Mouse (Mus musculus) ES-Bruce4 (cell line): ENCODE results near the gene Kansl2. TPM values are rescaled to one million over a fixed set of nuclear protein-coding genes. Genes with fewer than 3 reads are reported as not detected.

Experiments
- H3K27ac ChIP-seq: 2 replicates; pipeline ENCODE4 v1.5.1; 2012; ENCODE audit warnings: low read length, inconsistent platforms; ENCODE audit not compliant: insufficient read depth
- H3K27me3 ChIP-seq: 2 replicates; pipeline ENCODE4 v1.6.1; 2012; ENCODE audit warnings: mild to moderate bottlenecking, low read length, inconsistent platforms; ENCODE audit not compliant: control insufficient read depth, poor library complexity, insufficient read depth, severe bottlenecking
- H3K36me3 ChIP-seq: 2 replicates; pipeline ENCODE4 v1.6.1; 2012; ENCODE audit warnings: inconsistent platforms, mild to moderate bottlenecking, low read length, moderate library complexity; ENCODE audit not compliant: control insufficient read depth, poor library complexity, insufficient read depth, severe bottlenecking
- H3K4me1 ChIP-seq: one replicate; pipeline ENCODE4 v1.8.1; 2011; ENCODE audit warnings: low read length; ENCODE audit not compliant: control insufficient read depth, insufficient read depth
- H3K4me3 ChIP-seq: 2 replicates; pipeline ENCODE4 v1.5.1; 2011; ENCODE audit warnings: low read depth, mild to moderate bottlenecking, low read length
- H3K9ac ChIP-seq: 2 replicates; pipeline ENCODE4 v1.6.1; 2012; ENCODE audit warnings: low read depth, mild to moderate bottlenecking, inconsistent platforms; ENCODE audit not compliant: poor library complexity, severe bottlenecking
- H3K9me3 ChIP-seq: replicated peaks from 2 replicates; pipeline ENCODE4 v1.6.1; 2012; ENCODE audit warnings: mild to moderate bottlenecking, low read length, inconsistent platforms; ENCODE audit not compliant: control insufficient read depth, poor library complexity, insufficient read depth, severe bottlenecking
- CTCF ChIP-seq: IDR thresholded peaks from one replicate; pipeline ENCODE4 v1.8.1; 2011; ENCODE audit warnings: low read depth, low read length
- EP300 ChIP-seq: IDR thresholded peaks from 2 replicates; pipeline ENCODE4 v1.6.1; 2011; ENCODE audit warnings: low read depth, low read length; ENCODE audit not compliant: insufficient read depth
- POLR2A ChIP-seq: IDR thresholded peaks from one replicate; pipeline ENCODE4 v1.8.1; 2011; ENCODE audit warnings: low read length; ENCODE audit not compliant: insufficient read depth
- polyA plus RNA-seq: library from polyadenylated mRNA; stranded (reverse); fragments of >200 nt; gene quantifications from 2 replicates; pipeline ENCODE4 v1.2.4, GENCODE M21; 2011; ENCODE audit warnings: low read depth; ENCODE audit not compliant: missing spikeins, insufficient read depth, insufficient read length

Gene Kansl2
- polyA plus RNA-seq, 1 experiment = 116 TPM

DNA sequence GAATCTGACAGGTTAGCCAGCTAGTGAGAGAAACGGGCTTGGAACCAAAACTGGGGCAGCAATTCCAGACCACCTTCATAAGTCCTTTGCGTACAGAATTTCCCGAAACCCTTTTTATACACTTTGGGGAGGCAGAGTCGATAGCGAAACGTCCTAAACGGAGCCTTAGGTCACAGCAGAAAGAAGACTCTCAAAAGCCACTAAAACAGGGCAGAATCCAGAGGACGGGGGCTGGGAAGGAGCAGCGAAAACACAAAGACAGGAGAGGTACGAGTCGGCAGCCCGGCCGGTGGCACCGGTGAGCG is 32.9 kb upstream of the Kansl2 start:
- no peak for TF ChIP-seq EP300
- TF ChIP-seq POLR2A = no peak
- no peak for TF ChIP-seq CTCF
- Histone ChIP-seq H3K27ac (peak overlapping the region; percentile 45), H3K9ac (peak overlapping the region; percentile 76), H3K27me3 (no peaks in the 10 kb centered on the region), H3K36me3 (peaks cover 24% of the 10 kb centered on the region), H3K4me3 (peak overlapping the region; percentile 75), H3K9me3 (no peaks in the 10 kb centered on the region), H3K4me1 (no peaks in the 10 kb centered on the region)

DNA sequence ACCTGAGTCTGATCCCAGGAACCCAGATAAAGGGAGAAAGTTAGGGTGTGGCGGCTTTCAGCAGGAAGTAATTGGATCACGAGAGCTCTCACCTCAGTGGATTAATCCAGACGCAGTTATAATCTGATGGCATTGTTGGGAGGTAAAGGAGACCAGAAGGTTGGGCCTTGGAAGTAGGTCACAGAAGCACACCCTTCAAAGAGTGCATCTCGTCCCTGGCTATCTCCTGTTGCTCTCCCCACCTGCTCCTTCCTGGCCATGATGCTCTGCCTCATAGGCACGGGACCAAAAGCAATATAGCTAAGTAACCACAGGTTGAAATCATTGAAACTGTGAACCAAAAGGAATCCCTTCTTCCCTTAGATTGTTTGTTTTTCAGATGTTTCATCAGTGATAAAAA is 23.1 kb upstream of the Kansl2 start:
- TF ChIP-seq CTCF (no peak), POLR2A (no peak), EP300 (no peak)
- H3K9me3 ChIP-seq = no peaks in the 10 kb centered on the region
- H3K27me3 ChIP-seq = no peaks in the 10 kb centered on the region
- H3K27ac ChIP-seq = no peak overlapping the region
- no peak overlapping the region for H3K4me3 ChIP-seq
- peaks cover 51% of the 10 kb centered on the region for H3K36me3 ChIP-seq
- no peaks in the 10 kb centered on the region for H3K4me1 ChIP-seq
- H3K9ac ChIP-seq = no peak overlapping the region

DNA sequence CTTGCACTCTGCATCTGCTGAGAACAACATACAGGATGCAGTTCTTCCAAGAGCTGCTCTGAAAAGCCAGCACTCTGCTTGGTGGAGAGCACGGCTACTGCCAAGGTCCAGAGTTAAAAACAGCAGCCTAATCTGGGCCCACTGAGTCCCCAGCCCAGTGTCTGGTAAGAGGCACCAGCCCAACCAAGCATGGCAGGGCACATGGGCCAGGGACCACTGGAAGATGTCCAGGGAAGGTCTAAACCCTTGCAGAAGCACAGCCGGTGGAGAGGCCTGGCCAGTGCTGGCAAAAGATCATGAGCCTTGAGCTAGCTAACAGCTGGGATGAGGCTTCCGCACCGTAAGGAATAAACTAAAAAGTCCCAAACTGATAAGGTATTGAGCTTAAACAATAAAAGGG is 21.8 kb upstream of the Kansl2 start:
- H3K36me3 ChIP-seq = peaks cover 58% of the 10 kb centered on the region
- no peak overlapping the region for H3K4me3 ChIP-seq

DNA sequence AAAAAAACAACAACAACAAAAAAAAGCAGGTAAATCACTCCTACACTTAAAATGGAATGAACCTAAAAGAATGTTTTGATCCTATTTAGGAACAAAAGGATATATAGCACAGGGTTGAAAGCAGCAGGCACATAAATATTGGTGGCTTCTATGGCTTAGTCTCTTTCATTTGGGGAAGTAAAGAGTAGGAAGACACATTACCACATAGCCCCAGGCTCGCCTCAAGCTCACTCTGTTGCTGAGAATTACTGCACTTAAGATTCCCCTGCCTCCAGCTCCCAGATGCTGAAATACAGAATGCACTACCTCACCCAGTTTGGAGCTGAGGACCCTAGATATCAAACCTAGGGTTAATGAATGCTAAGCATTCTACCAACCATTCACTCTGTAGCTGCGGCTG is 18.7 kb upstream of the Kansl2 start:
- no peak overlapping the region for H3K27ac ChIP-seq

More for the DNA sequence above, 21.8 kb upstream of the Kansl2 start:
- no peaks in the 10 kb centered on the region for H3K27me3 ChIP-seq
- no peak overlapping the region for H3K27ac ChIP-seq
- H3K9ac ChIP-seq = no peak overlapping the region
- TF ChIP-seq EP300 (no peak), POLR2A (no peak), CTCF (no peak)
- H3K9me3 ChIP-seq = no peaks in the 10 kb centered on the region
- H3K4me1 ChIP-seq = no peaks in the 10 kb centered on the region

DNA sequence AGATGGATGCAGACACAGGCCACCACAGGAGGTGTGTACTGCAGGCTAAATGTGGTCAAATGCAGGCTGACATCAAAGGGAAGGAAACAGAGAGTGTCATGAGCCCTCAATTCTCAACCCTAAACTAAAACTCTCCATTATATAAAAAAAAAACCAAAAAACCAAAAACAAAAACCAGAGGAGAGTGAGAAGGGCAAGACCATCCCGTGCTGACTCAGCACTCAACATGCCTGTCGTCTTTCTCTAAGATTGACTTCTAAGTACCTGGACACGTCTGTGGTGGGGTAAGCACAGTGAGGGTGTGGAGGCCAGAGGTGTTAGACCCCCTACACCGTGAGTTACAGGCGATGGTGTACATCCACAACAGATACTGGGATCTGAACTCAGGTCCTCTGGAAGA is 12.8 kb upstream of the Kansl2 start:
- H3K27ac ChIP-seq = no peak overlapping the region
- no peak for TF ChIP-seq CTCF

More for the DNA sequence above, 18.7 kb upstream of the Kansl2 start:
- Histone ChIP-seq H3K36me3 (peaks cover 54% of the 10 kb centered on the region), H3K9ac (no peak overlapping the region), H3K27me3 (no peaks in the 10 kb centered on the region), H3K4me1 (no peaks in the 10 kb centered on the region), H3K9me3 (no peaks in the 10 kb centered on the region), H3K4me3 (no peak overlapping the region)
- no peak for TF ChIP-seq POLR2A
- no peak for TF ChIP-seq CTCF
- TF ChIP-seq EP300 = no peak

DNA sequence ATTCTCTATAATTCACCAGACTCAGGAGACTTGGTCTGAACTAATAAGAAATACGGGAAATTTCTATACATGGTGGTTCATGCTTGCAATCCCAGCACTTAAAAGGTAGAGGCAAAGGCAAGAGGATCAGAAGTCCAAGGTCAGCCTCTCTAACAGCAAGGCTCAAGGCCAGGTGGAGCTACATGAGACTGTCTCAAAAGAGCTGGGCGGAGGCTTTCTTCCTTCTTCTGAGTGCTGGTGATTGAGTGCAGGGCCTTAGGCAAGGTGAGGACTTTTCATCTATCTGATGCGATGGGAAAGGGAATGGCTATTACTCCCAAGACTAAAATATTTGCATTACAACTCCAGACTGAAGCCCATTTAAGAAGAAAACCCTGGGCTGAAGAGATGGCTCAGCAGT is 11.1 kb upstream of the Kansl2 start:
- H3K9me3 ChIP-seq = no peaks in the 10 kb centered on the region
- 0 out of 2 replicates have a peak, but pooled peaks have one; percentile 40 for TF ChIP-seq EP300
- no peak for TF ChIP-seq CTCF
- no peak for TF ChIP-seq POLR2A
- peak overlapping the region; percentile 73 for H3K27ac ChIP-seq
- H3K27me3 ChIP-seq = no peaks in the 10 kb centered on the region
- no peak overlapping the region for H3K4me3 ChIP-seq
- H3K4me1 ChIP-seq = no peaks in the 10 kb centered on the region
- H3K36me3 ChIP-seq = peaks cover 61% of the 10 kb centered on the region
- H3K9ac ChIP-seq = no peak overlapping the region

More for the DNA sequence above, 12.8 kb upstream of the Kansl2 start:
- Histone ChIP-seq H3K36me3 (peaks cover 68% of the 10 kb centered on the region), H3K4me1 (no peaks in the 10 kb centered on the region), H3K4me3 (no peak overlapping the region), H3K9me3 (no peaks in the 10 kb centered on the region), H3K27me3 (no peaks in the 10 kb centered on the region), H3K9ac (no peak overlapping the region)

DNA sequence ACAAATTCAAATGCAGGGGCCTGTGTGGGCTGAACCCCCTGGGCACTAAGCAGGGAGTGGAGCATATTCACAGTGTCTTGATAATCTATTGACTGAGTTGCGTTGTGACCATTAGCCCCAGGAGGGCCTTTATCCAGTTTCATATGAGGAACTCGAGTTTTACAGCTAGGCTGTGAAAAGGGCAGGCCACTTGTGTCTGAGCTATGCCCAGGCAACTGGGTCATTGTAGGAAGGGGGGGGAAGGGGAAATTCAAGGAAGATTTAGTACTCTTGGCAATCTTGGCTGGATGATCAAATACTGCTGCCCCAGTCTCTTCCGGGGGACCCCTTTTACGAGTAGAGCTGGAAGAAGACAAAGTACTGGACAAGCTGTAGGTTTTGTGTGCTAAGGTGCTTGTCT is 9.3 kb upstream of the Kansl2 start:
- 0 out of 2 replicates have a peak overlapping the region, but pooled peaks have one; percentile 3 for H3K27ac ChIP-seq
- no peak overlapping the region for H3K9ac ChIP-seq
- no peaks in the 10 kb centered on the region for H3K4me1 ChIP-seq
- TF ChIP-seq POLR2A = no peak
- TF ChIP-seq EP300 = no peak
- TF ChIP-seq CTCF = no peak
- H3K4me3 ChIP-seq = no peak overlapping the region
- no peaks in the 10 kb centered on the region for H3K27me3 ChIP-seq
- no peaks in the 10 kb centered on the region for H3K9me3 ChIP-seq
- H3K36me3 ChIP-seq = peaks cover 60% of the 10 kb centered on the region
